Mouse (Mus musculus): ENCODE measurements around the gene Crocc.

GRCm38 (mm10) chr4:140983442-140983841 lies 76.9 kb downstream of the Crocc start:
- no peak for TF ChIP-seq CTCF (IDR thresholded peaks at IDR 0.05; ENCODE audit: borderline replicate concordance, extremely low read depth, insufficient read depth, insufficient read length)
- no peak for TF ChIP-seq POLR2A (IDR thresholded peaks at IDR 0.05; ENCODE audit: borderline replicate concordance, extremely low read depth, insufficient read depth, insufficient read length, poor library complexity, severe bottlenecking)

Measured in brain, embryonic 14.5 days (tissue).